Mouse (Mus musculus) midbrain, embryonic 11.5 days (tissue): ENCODE data around the gene Ermp1. TPM values are rescaled to one million over a fixed set of nuclear protein-coding genes. Genes with fewer than 3 reads are reported as not detected.

ENCODE experiments used
- ATAC-seq: fragments of 200-750 bp; cut with Nextera tagmentation; 2 replicates; pipeline ENCODE4 v1.8.0; 2017; ENCODE audit warnings: moderate TSS enrichment, moderate library complexity; ENCODE audit not compliant: low FRiP score
- DNase-seq: peaks from one replicate; pipeline ENCODE4 v3.0.0; 2015; ENCODE audit warnings: low spot score; ENCODE audit errors: missing footprints
- H3K27ac ChIP-seq: fragments of 300-500 bp; sonication (generic); 2 replicates; pipeline ENCODE4 v1.5.1; 2014; ENCODE audit warnings: low read depth, low read length
- H3K27me3 ChIP-seq: fragments of 300-500 bp; sonication (generic); 2 replicates; pipeline ENCODE4 v1.6.1; 2014; ENCODE audit warnings: mild to moderate bottlenecking, low read length, moderate library complexity, mixed read lengths; ENCODE audit not compliant: control insufficient read depth, insufficient read depth
- H3K36me3 ChIP-seq: fragments of 300-500 bp; sonication (generic); 2 replicates; pipeline ENCODE4 v1.6.1; 2014; ENCODE audit warnings: mild to moderate bottlenecking, low read length, moderate library complexity, mixed read lengths; ENCODE audit not compliant: control insufficient read depth, insufficient read depth
- H3K4me1 ChIP-seq: fragments of 300-500 bp; sonication (generic); 2 replicates; pipeline ENCODE4 v1.6.1; 2014; ENCODE audit warnings: low read length; ENCODE audit not compliant: control insufficient read depth, insufficient read depth
- H3K4me2 ChIP-seq: fragments of 300-500 bp; sonication (generic); 2 replicates; pipeline ENCODE4 v1.6.1; 2014; ENCODE audit warnings: mild to moderate bottlenecking, moderate library complexity
- H3K4me3 ChIP-seq: fragments of 300-500 bp; sonication (generic); 2 replicates; pipeline ENCODE4 v1.5.1; 2014; ENCODE audit warnings: low read depth, low read length
- H3K9ac ChIP-seq: fragments of 300-500 bp; sonication (generic); 2 replicates; pipeline ENCODE4 v1.6.1; 2014; ENCODE audit warnings: low read length
- H3K9me3 ChIP-seq: fragments of 300-500 bp; sonication (generic); 2 replicates; pipeline ENCODE4 v1.6.1; 2016; ENCODE audit warnings: low read length; ENCODE audit not compliant: control insufficient read depth
- WGBS: fragments of 180-500 bp; shearing (Covaris S2); extraction: QIAGEN DNeasy Blood & Tissue Kit; methylation state at CpG from one replicate; pipeline ENCODE4 v1.1.7; 2014; 5-methylcytosine and 5-hydroxymethylcytosine counted together
- polyA plus RNA-seq: library from polyadenylated mRNA; unstranded; fragments of >200 nt; fragmentation: Nextera tagmentation; extraction: Ambion mirVana; gene quantifications from 2 replicates; pipeline ENCODE4 v1.2.1, GENCODE M21; 2014

Ermp1 gene
- polyA plus RNA-seq, 1 experiment from 2014 or later = 12.9 TPM

DNA sequence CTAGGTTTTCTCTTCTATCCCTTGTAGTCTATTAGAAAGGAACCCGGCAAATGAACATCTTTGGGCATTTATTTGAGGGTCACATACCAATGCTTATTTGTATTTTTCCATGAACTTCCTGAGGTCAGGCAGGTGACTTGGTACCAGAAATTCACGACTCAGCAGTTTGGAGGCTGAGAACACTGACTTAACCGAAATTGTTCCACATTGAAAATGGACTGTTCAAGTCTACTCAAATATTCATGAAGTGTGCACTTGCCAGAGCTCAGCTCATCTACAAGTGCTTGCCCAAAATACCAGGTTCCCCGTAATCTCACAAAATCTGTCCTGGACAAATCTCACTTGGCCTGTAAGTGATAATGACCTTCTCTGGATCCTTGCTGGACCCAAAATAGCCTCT is 7.8 kb upstream of the Ermp1 start:
- 78% methylated on average over 4 of the region's 4 CpGs for WGBS
- no peaks in the 10 kb centered on the region for H3K9me3 ChIP-seq
- H3K9ac ChIP-seq = no peak overlapping the region
- no peak overlapping the region for H3K27ac ChIP-seq
- no peak overlapping the region for H3K4me3 ChIP-seq
- H3K4me2 ChIP-seq = no peak overlapping the region
- DNase-seq = no peak
- H3K4me1 ChIP-seq = no peaks in the 10 kb centered on the region
- no peaks in the 10 kb centered on the region for H3K27me3 ChIP-seq
- no peak for ATAC-seq
- no peaks in the 10 kb centered on the region for H3K36me3 ChIP-seq

DNA sequence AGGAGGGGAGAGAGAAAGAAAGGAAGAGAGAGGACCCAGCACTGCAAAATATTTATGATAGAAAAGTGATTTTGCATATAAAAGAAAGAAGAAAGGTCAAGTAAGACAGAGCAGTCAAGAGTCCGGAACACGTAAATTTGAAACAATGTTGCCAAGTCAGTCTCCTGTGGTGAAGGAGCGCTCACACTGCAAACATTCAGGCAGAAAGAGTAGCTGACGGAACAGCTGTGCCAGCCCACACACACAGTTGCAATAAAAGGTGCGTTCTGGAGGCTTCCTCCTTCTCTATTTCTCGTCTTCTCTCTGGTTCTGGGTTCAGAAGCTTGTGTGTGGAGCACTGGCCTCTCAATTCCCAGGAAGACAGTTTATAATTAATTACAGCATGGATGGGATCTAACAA is 6.9 kb upstream of the Ermp1 start:
- no peaks in the 10 kb centered on the region for H3K36me3 ChIP-seq
- no peak overlapping the region for H3K4me2 ChIP-seq
- H3K4me1 ChIP-seq = no peaks in the 10 kb centered on the region
- H3K9ac ChIP-seq = no peak overlapping the region
- no peaks in the 10 kb centered on the region for H3K9me3 ChIP-seq
- ATAC-seq (no peak), DNase-seq (no peak)
- H3K4me3 ChIP-seq = no peak overlapping the region
- H3K27ac ChIP-seq = no peak overlapping the region
- 47% methylated on average over 6 of the region's 6 CpGs for WGBS
- no peaks in the 10 kb centered on the region for H3K27me3 ChIP-seq

DNA sequence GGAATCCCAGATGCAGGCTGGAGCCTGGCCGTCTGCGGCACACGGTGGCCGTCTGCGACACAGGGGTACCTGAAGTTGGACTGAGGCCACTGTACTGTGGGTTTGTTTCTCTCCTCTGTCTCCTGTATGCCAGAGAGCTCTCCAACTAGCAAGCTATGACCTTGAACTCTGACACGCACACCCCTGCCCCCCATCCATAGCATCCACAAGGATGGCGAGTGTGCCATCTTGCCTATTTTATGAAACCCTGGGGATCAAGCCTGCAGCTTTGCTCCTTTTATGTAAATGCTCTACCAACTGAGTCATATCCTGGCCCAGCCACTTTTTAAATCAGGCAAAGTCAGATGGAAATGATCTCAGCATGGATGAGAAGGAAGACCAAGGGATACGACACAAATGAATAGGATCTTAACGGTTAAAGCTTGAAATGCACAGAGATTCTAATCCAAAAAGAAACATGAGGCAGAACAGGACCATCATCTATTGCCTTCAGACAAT is 5.6 kb upstream of the Ermp1 start:
- Histone ChIP-seq H3K27me3 (no peaks in the 10 kb centered on the region), H3K4me1 (no peaks in the 10 kb centered on the region), H3K27ac (no peak overlapping the region), H3K4me2 (no peak overlapping the region), H3K4me3 (no peak overlapping the region), H3K36me3 (no peaks in the 10 kb centered on the region), H3K9me3 (no peaks in the 10 kb centered on the region), H3K9ac (no peak overlapping the region)
- DNase-seq (no peak), ATAC-seq (no peak)
- 84% methylated on average over 9 of the region's 9 CpGs for WGBS

DNA sequence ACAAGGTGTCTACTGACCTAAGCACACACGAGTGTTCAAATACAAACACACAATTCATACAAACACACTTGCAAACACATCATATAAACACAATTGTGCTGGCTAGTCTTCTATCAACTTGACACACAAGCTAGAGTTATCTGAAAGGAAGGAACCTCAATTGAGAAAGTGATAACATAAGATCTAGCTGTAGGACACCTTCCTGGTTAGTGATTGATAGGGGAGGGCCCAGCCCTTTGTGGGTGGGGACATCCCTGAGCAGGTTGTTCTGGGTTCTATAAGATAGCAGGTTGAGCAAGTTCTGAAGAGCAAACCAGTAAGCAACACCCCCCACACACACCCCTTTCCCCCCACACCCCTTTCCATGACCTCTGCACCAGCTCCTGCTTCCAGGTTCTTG is 1.5 kb upstream of the Ermp1 start:
- no peak overlapping the region for H3K4me3 ChIP-seq
- ATAC-seq = no peak
- H3K4me2 ChIP-seq = no peak overlapping the region
- H3K27ac ChIP-seq = no peak overlapping the region
- no peak overlapping the region for H3K9ac ChIP-seq
- no peak for DNase-seq
- H3K4me1 ChIP-seq = peaks cover 3% of the 10 kb centered on the region; the same call in 1 of the 2 replicates
- 86% methylated on average over 1 of the region's 1 CpGs for WGBS
- no peaks in the 10 kb centered on the region; the same call in 1 of the 2 replicates for H3K36me3 ChIP-seq
- no peaks in the 10 kb centered on the region for H3K27me3 ChIP-seq
- H3K9me3 ChIP-seq = 0 out of 2 replicates have a peak, but pooled peaks cover 2% of the 10 kb centered on the region

DNA sequence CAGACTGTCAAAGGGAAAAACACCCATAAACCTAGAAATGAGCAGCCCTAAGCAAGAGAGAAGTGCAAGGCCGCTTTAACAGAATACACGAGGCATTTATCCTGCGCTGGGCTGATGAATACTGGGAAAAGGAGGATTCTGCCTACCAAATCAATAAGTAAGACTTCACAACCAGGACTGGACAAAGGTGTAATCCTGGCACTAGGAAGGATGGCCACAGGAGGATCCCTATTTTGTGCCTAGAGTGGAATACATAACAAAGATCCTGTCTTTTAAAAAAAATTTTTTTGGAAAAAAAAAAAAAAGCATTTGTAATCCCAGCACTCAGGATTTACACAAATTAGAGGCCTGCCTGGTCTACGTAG is 317 bp upstream of the Ermp1 start:
- Histone ChIP-seq H3K9ac (no peak overlapping the region; the same call in 1 of the 2 replicates), H3K36me3 (no peaks in the 10 kb centered on the region; the same call in 1 of the 2 replicates), H3K9me3 (0 out of 2 replicates have a peak, but pooled peaks cover 2% of the 10 kb centered on the region), H3K4me3 (peak overlapping the region; percentile 77), H3K27ac (no peak overlapping the region), H3K27me3 (no peaks in the 10 kb centered on the region), H3K4me2 (peak overlapping the region; percentile 65; the same call in 1 of the 2 replicates), H3K4me1 (peaks cover 3% of the 10 kb centered on the region; the same call in 1 of the 2 replicates)
- 25% methylated on average over 4 of the region's 4 CpGs for WGBS
- ATAC-seq = 0 out of 2 replicates have a peak, but pooled peaks have one; percentile 10
- no peak for DNase-seq

DNA sequence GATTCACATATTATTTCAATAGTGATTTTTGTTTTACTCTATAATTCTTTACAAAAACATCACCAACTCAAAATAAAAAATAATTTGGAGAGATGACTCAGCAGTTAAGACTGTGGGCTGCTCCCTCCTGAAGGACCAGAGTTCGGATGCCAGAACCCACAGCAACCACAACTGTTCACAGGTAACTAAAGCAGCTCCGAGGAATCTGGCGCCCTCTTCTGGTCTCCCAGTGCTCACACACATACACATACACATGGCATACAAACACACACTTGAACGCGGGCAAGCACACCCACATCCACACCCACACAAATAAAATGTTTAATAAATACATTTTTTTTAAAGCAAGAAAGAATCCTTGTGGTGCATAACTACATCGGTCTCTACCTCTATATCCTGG is 3.5 kb downstream of the Ermp1 start:
- Histone ChIP-seq H3K4me3 (no peak overlapping the region), H3K9me3 (0 out of 2 replicates have a peak, but pooled peaks cover 2% of the 10 kb centered on the region), H3K4me1 (peaks cover 6% of the 10 kb centered on the region; the same call in 1 of the 2 replicates), H3K27me3 (no peaks in the 10 kb centered on the region), H3K9ac (no peak overlapping the region), H3K4me2 (no peak overlapping the region), H3K36me3 (no peaks in the 10 kb centered on the region; the same call in 1 of the 2 replicates), H3K27ac (no peak overlapping the region)
- no peak for ATAC-seq
- 97% methylated on average over 6 of the region's 6 CpGs for WGBS
- DNase-seq = no peak

DNA sequence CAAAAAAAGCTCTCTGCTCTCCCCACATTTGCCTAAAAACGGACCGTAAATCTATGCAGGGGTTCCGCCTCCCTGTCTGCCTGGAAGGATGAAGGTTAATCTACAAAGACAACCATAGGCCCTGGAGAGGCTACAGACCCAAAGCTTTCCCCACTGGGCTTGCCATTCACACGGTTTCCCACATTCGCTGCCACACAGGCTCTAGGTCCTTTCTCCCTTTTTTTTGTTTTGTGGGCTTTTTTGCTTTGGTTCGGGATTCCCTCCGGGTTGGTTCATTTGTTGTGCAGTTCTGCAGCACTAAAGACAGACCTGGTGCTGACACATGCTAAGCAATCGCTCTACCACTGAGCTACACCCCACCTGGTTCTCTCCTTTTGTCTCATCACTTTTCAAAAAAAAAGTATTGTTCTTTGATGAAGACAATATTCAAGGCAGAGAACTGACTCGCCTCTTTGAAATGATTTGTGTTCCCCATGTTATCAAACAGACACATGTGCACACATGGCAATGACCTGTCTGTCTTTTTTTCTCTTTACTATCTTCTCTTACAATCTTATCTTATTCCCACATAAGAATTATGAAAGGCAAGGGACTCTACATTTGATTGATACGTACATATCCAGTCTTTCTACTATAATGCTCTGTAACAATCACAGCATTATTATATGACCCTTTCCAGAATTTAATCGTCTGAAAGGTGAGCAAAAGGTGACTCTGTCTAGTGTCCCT is 4.9 kb downstream of the Ermp1 start:
- Histone ChIP-seq H3K27ac (no peak overlapping the region), H3K36me3 (no peaks in the 10 kb centered on the region; the same call in 1 of the 2 replicates), H3K4me3 (no peak overlapping the region), H3K4me1 (peaks cover 6% of the 10 kb centered on the region; the same call in 1 of the 2 replicates), H3K9me3 (0 out of 2 replicates have a peak, but pooled peaks cover 2% of the 10 kb centered on the region), H3K9ac (no peak overlapping the region), H3K27me3 (no peaks in the 10 kb centered on the region), H3K4me2 (no peak overlapping the region)
- ATAC-seq = no peak
- DNase-seq = no peak
- WGBS = 71% methylated on average over 11 of the region's 11 CpGs

DNA sequence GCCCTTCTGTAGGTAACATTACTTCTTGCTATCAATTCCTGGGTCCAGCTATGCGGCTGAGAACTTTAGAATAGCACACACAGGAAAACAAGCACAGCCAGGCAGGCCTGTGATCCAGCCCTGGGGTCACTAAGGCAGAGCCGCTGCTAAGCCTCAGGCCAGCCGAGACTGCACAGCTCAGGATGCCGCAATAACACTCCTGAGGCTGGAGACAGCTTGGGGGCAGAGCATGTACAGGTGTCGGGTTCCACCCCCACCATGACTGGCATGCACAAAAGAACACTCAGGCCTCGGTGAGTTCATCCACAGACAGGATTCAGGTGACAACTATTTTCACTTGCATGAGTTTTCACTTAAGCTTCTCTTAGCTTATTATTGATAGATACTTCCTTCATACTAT is 6.0 kb downstream of the Ermp1 start:
- 50% methylated on average over 6 of the region's 6 CpGs for WGBS
- Histone ChIP-seq H3K4me2 (no peak overlapping the region), H3K4me1 (0 out of 2 replicates have a peak, but pooled peaks cover 3% of the 10 kb centered on the region), H3K36me3 (no peaks in the 10 kb centered on the region; the same call in 1 of the 2 replicates), H3K27me3 (no peaks in the 10 kb centered on the region), H3K4me3 (no peak overlapping the region), H3K9me3 (0 out of 2 replicates have a peak, but pooled peaks cover 2% of the 10 kb centered on the region), H3K9ac (no peak overlapping the region), H3K27ac (no peak overlapping the region)
- no peak for ATAC-seq
- DNase-seq = no peak

DNA sequence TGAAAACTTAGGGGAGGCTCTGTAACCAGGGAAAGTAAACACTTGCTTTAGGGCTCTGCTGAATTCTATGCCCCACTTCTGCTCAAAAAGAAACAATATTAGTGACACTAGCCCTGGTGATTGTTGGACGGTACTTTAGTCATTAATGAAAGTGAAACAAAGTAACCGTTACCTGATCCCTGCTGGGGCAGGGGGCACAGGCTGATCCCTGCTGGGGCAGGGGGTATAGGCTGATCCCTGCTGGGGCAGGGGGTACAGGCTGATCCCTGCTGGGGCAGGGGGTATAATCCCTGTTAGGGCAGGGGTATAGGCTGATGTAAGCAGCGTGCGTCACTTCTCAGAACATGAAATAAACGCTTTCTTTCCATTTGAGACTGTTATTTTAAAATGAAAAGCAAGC is 6.7 kb downstream of the Ermp1 start:
- no peaks in the 10 kb centered on the region; the same call in 1 of the 2 replicates for H3K36me3 ChIP-seq
- no peak for DNase-seq
- 0 out of 2 replicates have a peak, but pooled peaks cover 3% of the 10 kb centered on the region for H3K4me1 ChIP-seq
- WGBS = 27% methylated on average over 5 of the region's 5 CpGs
- ATAC-seq = no peak
- H3K9me3 ChIP-seq = 0 out of 2 replicates have a peak, but pooled peaks cover 2% of the 10 kb centered on the region
- no peaks in the 10 kb centered on the region for H3K27me3 ChIP-seq
- H3K9ac ChIP-seq = no peak overlapping the region
- no peak overlapping the region for H3K27ac ChIP-seq
- H3K4me3 ChIP-seq = no peak overlapping the region
- no peak overlapping the region for H3K4me2 ChIP-seq
